Mouse (Mus musculus) adipocyte (in vitro differentiated cells): ENCODE measurements around the gene Bola3.

Source experiments
- DNase-seq: peaks from one replicate; pipeline ENCODE4 v3.0.0-alpha.2; 2016; ENCODE audit warnings: low spot score

Bola3 gene

GRCm38 (mm10) chr6:83395544-83396229 lies 46.7 kb downstream of the Bola3 start:
- DNase-seq: no peak

DNA sequence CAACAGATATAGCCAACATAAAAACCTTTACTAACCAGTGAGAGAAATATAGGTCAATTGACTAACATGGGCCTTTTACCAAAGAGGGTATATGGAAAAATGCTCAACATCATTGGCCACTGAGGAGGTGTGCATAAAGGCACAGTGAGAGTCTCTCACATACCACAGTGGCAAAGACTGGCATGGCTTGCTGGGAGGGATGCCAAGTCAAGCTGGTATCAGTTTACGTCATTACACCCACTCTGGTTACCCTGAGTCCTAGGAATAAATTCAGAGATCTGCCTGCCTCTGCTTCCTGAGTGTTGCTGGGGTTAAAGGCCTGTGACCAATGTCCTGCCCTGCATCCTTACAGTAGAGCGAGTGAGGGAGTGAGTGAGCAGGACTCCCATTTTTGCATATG lies 47.8 kb downstream of the Bola3 start:
- DNase-seq: no peak

- no peak for DNase-seq
These were observed 48.8 kb downstream of the Bola3 start for GRCm38 (mm10) chr6:83397728-83398127.

- no peak for DNase-seq
These were observed 50.8 kb downstream of the Bola3 start for GRCm38 (mm10) chr6:83399790-83400189.

DNA sequence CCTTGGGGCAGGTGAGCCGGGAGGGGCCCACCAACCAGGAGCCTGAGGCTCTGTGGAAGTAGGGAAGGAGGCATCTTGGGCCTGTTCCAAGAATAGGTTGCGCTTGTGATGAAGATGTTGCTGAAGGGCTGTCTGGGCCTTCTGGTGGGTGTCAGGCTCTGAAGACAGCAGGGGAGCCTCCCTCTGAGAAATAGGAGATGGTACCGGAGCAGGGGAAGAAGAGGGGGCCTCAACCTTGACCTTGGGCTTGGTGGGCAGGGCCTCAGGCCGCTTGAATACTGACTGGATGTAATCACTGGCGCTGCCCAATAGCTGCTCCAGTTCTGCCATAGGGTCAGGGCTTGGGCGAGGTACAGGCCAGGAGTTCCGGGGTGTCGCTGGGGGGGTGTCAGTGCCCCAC lies 54.5 kb downstream of the Bola3 start:
- no peak for DNase-seq

GRCm38 (mm10) chr6:83404571-83404970 lies 55.6 kb downstream of the Bola3 start:
- no peak for DNase-seq

- DNase-seq: no peak
These were observed 56.6 kb downstream of the Bola3 start for GRCm38 (mm10) chr6:83405511-83406064.

DNA sequence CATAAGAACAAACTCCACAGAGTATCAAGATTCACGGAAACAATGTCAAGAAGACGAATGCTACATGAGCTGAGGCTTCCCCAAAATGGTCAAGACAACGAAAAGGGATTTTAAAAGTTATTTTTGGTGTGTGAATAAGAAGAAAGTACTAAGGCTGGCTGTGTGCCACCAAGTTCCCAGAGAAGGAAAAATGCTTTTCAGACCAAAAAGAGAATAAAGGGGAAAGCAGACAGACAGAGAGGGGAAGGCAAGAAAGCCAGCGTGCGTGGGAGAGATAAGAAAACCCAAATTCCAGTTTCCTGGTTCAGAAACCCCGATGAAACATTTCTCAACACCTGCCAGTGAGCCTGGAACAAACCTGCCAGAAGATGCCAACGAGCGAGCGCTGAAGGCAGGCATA lies 59.6 kb downstream of the Bola3 start:
- peak; percentile 62 for DNase-seq
